Mouse (Mus musculus): ENCODE measurements around the gene Ffar4. TPM values are rescaled to one million over a fixed set of nuclear protein-coding genes. Genes with fewer than 3 reads are reported as not detected.

Ffar4 gene
- not detected in 2 replicates for polyA plus RNA-seq (2015; fragmentation: Nextera tagmentation; extraction: Ambion mirVana)

DNA sequence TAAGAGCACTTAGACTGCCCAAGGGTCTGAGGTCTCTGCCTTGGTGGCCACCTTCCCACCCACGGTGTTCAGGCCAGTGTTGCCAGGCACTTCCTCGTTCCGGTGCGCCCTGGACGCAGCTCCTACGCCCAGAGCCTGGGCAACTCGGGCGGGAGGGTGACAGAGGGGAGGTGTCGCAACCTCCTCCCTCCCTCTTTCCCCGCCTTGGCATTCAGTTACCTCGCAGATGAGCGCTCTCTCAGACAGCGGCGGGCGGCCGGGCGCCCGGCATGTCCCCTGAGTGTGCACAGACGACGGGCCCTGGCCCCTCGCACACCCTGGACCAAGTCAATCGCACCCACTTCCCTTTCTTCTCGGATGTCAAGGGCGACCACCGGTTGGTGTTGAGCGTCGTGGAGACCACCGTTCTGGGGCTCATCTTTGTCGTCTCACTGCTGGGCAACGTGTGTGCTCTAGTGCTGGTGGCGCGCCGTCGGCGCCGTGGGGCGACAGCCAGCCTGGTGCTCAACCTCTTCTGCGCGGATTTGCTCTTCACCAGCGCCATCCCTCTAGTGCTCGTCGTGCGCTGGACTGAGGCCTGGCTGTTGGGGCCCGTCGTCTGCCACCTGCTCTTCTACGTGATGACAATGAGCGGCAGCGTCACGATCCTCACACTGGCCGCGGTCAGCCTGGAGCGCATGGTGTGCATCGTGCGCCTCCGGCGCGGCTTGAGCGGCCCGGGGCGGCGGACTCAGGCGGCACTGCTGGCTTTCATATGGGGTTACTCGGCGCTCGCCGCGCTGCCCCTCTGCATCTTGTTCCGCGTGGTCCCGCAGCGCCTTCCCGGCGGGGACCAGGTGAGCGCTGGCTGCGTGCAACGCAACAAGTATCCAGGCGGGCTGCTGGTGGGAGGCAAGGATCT is at the start of gene Ffar4:
Ffar4 (plus strand) TSS at position 214 of the 901 bp plus-strand sequence.
- H3K9ac ChIP-seq: no peak within 1 kb of the TSS; the same call in 1 of the 2 replicates
- no peaks in the 10 kb centered on the region for H3K36me3 ChIP-seq (ENCODE audit: poor library complexity, severe bottlenecking)
- ATAC-seq: peak; percentile 45; the same call in 1 of the 2 replicates
- peak within 1 kb of the TSS; percentile 55 for H3K4me2 ChIP-seq
- WGBS: under 1% methylated on average over 77 of the region's 77 CpGs
- peak within 1 kb of the TSS; percentile 33 for H3K4me3 ChIP-seq
- H3K27ac ChIP-seq: no peak within 1 kb of the TSS
- no peaks in the 10 kb centered on the region for H3K9me3 ChIP-seq (replicated peaks)
- H3K4me1 ChIP-seq: peaks cover 8% of the 10 kb centered on the region; the same call in 1 of the 2 replicates
- H3K27me3 ChIP-seq: peaks cover 49% of the 10 kb centered on the region

DNA sequence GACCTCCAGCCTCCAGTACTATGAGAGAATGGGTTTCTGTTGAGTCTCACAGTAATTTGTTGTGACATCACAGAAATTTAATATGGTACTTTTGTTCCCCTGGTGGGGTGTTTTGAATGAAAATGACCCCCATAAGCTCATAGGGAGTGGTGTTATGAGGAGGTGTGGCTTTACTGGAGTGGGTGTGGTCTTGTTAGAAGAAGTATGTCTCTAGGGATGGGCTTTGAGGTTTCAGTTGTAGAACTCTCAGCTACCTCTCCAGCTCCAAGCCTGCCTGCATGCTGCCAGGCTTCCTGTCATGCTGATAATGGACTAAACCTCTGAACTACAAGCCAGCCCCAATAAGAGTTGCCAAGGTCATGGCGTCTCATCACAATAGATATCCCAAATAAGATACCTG is 47.2 kb upstream of the Ffar4 start:
- Histone ChIP-seq H3K36me3 (ENCODE audit: poor library complexity, severe bottlenecking) (no peaks in the 10 kb centered on the region), H3K27ac (no peak overlapping the region), H3K4me3 (no peak overlapping the region), H3K4me1 (peaks cover 7% of the 10 kb centered on the region), H3K9ac (no peak overlapping the region), H3K27me3 (no peaks in the 10 kb centered on the region), H3K9me3 (replicated peaks) (no peaks in the 10 kb centered on the region), H3K4me2 (no peak overlapping the region)
- no peak for ATAC-seq
- WGBS: 97% methylated on average over 1 of the region's 1 CpGs

DNA sequence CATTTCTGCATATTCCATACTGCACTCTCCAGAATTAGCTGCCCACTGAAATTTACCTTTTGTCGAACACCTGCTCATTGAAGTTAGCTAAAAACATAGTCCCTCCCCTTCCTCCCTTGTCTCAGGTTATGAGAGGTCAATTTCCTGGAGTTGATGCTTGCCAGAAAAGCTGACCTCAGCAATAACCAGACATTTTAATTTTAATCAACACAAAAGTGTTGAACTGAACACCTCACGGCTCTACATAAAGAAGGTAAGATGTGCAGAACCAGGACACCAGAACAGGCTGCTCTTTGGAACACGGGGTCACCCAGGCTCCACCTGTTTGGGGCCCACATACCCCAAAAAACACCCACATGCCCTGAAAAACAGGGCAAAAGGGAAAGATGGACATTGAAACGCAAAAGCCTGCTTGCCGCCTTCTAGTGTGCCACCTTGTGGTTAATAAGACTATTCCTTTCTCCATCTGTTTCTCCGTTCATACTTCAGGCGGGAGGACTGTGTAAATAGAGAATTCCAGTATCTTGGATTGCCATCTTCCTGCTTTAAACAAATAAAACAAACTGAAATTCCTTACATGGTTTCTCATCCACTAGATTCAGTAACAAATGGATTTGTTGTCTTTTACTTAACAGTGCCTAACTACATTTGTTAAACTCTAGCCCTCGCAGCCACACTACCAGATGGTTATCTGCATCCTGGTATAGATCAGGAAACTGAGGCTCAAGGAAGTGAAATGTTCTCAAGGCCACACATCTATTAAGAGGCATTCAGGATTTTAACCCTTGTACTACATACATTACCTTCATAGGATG is 43.4 kb upstream of the Ffar4 start:
- H3K4me1 ChIP-seq: peaks cover 27% of the 10 kb centered on the region
- H3K4me2 ChIP-seq: peak overlapping the region; percentile 77
- peak overlapping the region; percentile 73 for H3K4me3 ChIP-seq
- H3K27me3 ChIP-seq: no peaks in the 10 kb centered on the region
- no peak for ATAC-seq
- H3K27ac ChIP-seq: no peak overlapping the region
- WGBS: 31% methylated on average over 8 of the region's 8 CpGs
- H3K9me3 ChIP-seq (replicated peaks): no peaks in the 10 kb centered on the region
- H3K36me3 ChIP-seq (ENCODE audit: poor library complexity, severe bottlenecking): peaks cover 9% of the 10 kb centered on the region; the same call in 1 of the 2 replicates
- peak overlapping the region; percentile 41; the same call in 1 of the 2 replicates for H3K9ac ChIP-seq

DNA sequence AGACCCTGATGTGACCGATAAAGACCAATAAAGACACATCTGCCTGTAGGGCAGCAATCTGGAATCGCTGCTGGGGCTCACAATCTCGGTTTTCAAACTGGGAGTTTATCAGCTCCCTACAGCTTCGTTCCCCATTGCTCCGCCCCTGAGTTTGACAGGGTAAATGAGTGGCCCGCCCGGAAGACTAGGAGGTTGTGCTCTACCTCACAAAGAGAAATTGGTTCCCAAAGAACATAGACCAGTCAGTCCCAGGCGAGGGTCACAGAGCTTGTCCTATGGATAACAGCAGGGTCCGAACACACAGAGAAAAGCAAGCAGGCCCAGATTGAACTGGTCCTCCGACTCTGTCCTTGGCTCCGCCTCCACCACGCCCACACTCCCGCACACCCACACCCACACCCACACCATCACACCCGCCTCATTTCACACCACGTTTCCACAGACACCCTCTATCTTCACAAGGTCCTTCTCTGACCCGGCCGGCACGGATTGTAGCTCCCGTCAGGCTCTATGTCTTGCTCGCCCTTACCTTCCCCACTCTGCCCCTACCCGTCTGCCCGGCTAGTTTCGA is 42.6 kb upstream of the Ffar4 start:
- Histone ChIP-seq H3K4me1 (peaks cover 27% of the 10 kb centered on the region), H3K9ac (peak overlapping the region; percentile 41), H3K27ac (no peak overlapping the region), H3K27me3 (no peaks in the 10 kb centered on the region), H3K4me3 (peak overlapping the region; percentile 73), H3K9me3 (replicated peaks) (no peaks in the 10 kb centered on the region), H3K36me3 (ENCODE audit: poor library complexity, severe bottlenecking) (peaks cover 12% of the 10 kb centered on the region; the same call in 1 of the 2 replicates), H3K4me2 (peak overlapping the region; percentile 77)
- ATAC-seq: peak; percentile 93
- WGBS: under 1% methylated on average over 23 of the region's 23 CpGs

DNA sequence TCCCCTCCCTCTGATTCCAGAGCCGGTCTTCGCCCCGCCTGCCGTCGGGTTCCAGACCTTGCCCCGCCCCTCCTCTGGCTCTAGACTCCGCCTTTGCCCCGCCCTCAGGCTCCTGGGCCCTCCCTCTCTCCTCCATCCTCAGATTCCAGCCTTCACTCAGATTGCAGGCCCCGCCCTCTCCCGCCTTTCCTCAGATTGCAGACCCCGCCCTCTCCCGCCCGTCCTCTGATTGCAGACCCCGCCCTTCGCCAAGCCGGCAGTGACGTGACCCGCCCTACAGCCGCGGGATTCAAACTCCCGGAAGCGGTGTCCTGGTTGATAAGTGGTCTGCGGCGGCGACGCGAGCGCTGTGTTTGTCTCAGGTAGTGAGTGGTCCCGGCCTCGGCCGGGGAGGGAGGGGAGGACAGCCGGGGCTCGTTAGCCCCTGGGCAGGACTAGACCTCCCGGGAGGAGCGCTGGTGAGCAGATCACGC is 42.1 kb upstream of the Ffar4 start, which contains the start of gene Cep55:
Cep55 (plus strand) TSS at position 292 of the 473 bp plus-strand sequence.
- Histone ChIP-seq H3K4me3 (peak within 1 kb of the TSS; percentile 73), H3K36me3 (ENCODE audit: poor library complexity, severe bottlenecking) (peaks cover 16% of the 10 kb centered on the region), H3K9ac (peak within 1 kb of the TSS; percentile 79), H3K4me2 (peak within 1 kb of the TSS; percentile 77), H3K27me3 (no peaks in the 10 kb centered on the region), H3K4me1 (peaks cover 27% of the 10 kb centered on the region), H3K9me3 (replicated peaks) (no peaks in the 10 kb centered on the region), H3K27ac (peak within 1 kb of the TSS; percentile 35)
- ATAC-seq: peak; percentile 94
- 0% methylated on average over 36 of the region's 36 CpGs for WGBS

DNA sequence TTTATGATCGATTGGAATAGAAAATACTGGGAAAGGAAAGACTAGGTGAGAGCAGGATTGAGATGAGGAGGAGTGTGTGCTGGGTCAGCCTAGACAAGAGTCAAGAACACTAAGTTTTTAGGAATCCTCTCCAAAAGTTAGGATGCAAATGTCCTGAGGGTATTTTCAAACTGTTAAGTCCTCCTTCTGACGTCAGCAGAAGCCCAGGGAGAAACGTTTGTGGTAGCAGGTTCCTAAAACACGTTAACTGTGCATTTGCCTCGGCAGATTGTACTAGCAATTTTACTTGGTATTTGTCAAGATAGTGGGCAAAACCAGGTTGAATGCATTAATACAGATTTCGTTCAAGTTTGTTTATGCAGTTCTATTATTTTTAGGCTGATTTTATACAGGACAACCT is 41.1 kb upstream of the Ffar4 start:
- Histone ChIP-seq H3K36me3 (ENCODE audit: poor library complexity, severe bottlenecking) (peaks cover 26% of the 10 kb centered on the region), H3K4me3 (peak overlapping the region; percentile 73), H3K27me3 (no peaks in the 10 kb centered on the region), H3K9ac (peak overlapping the region; percentile 79), H3K4me1 (peaks cover 27% of the 10 kb centered on the region), H3K27ac (no peak overlapping the region), H3K4me2 (peak overlapping the region; percentile 77), H3K9me3 (replicated peaks) (no peaks in the 10 kb centered on the region)
- WGBS: 20% methylated on average over 6 of the region's 6 CpGs
- ATAC-seq: no peak

DNA sequence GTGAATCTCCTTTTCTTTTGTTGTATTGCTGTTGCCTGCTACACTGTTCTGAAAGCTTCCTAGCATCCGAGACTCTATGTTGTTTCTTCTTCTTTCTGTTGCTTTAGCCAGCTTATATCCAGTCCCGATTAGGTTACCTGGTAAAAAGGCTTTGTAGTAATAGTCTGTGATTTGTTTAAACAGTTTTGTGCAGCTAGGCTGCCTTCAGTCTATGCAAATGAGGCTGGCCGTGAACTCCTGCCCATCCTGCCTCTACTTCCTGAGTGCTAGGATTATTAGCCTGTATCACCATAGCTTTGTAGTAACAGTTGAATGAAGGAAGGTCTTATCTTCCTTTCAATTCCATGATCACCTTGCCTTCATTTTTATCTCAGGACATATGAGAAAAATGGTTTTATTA is 40.6 kb upstream of the Ffar4 start:
- no peak overlapping the region for H3K27ac ChIP-seq
- no peak for ATAC-seq
- H3K9me3 ChIP-seq (replicated peaks): no peaks in the 10 kb centered on the region
- H3K4me2 ChIP-seq: peak overlapping the region; percentile 77
- WGBS: 43% methylated on average over 3 of the region's 3 CpGs
- H3K36me3 ChIP-seq (ENCODE audit: poor library complexity, severe bottlenecking): peaks cover 31% of the 10 kb centered on the region
- peak overlapping the region; percentile 53; the same call in 1 of the 2 replicates for H3K9ac ChIP-seq
- H3K27me3 ChIP-seq: no peaks in the 10 kb centered on the region
- peak overlapping the region; percentile 73 for H3K4me3 ChIP-seq
- H3K4me1 ChIP-seq: peaks cover 27% of the 10 kb centered on the region

DNA sequence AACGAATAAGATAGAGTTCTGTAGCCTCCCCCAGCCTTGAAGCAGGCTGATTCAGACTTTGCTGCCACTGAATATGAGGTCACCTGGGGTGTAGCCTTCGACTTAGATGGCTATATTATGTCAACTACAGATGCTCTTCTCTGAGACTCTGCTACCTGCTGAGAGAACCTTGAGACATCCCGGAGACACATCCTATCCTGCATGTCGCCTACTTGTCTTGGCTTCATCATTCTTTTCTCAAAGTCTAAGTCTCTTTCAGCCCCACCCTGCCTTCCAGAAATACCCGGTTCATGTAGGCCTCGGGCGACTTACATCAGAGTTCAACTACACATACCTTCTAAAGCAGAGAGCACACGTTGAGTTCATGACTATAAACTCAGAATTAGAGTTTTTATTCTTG is 39.9 kb upstream of the Ffar4 start:
- 93% methylated on average over 8 of the region's 8 CpGs for WGBS
- Histone ChIP-seq H3K27me3 (no peaks in the 10 kb centered on the region), H3K4me2 (peak overlapping the region; percentile 77; the same call in 1 of the 2 replicates), H3K36me3 (ENCODE audit: poor library complexity, severe bottlenecking) (peaks cover 35% of the 10 kb centered on the region), H3K4me3 (no peak overlapping the region), H3K27ac (no peak overlapping the region), H3K9ac (no peak overlapping the region), H3K9me3 (replicated peaks) (no peaks in the 10 kb centered on the region), H3K4me1 (peaks cover 27% of the 10 kb centered on the region)
- ATAC-seq: no peak

DNA sequence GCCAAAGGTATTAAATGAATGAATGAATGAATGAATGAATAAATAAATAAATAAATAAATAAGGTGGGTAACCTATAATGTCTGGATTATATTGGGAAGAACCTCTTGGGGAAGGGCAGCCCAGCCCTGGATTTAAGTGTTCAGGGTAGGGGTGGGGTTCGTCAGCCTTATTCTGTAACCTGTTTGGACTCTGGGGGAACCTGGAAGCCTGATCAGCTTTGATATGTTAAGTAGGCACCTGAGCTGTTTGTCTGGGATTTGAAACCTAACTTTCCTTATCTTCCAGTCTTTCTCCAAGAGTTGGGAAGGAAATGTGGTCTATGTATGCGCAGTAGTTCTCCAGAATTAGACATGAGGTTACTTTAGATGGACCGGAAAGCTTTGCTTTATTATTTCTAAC is 33.7 kb upstream of the Ffar4 start:
- Histone ChIP-seq H3K27ac (no peak overlapping the region), H3K9ac (no peak overlapping the region), H3K4me2 (no peak overlapping the region), H3K9me3 (replicated peaks) (no peaks in the 10 kb centered on the region), H3K36me3 (ENCODE audit: poor library complexity, severe bottlenecking) (peaks cover 48% of the 10 kb centered on the region), H3K4me1 (no peaks in the 10 kb centered on the region), H3K27me3 (no peaks in the 10 kb centered on the region), H3K4me3 (no peak overlapping the region)
- no peak for ATAC-seq
- 90% methylated on average over 3 of the region's 3 CpGs for WGBS

DNA sequence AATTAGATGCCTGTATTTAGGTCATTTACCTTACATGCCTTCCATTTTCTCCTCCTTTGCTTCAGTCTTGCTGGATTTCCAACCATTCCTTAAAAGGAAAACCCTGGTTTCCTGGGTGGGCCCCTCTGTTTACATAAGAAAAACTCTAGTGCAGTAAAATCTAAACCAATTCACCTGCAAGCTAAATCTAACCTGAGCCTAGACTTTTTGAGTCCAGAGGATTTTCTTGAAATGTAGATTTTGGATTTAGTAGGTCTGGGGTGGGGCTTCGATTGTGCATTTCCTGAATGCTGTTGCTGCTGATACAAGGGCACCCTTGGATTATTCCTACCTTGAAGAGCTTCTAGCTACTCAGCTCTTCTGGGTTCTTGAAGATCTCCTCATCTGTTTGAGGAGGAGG is 32.8 kb upstream of the Ffar4 start:
- Histone ChIP-seq H3K4me1 (no peaks in the 10 kb centered on the region), H3K27me3 (no peaks in the 10 kb centered on the region), H3K9me3 (replicated peaks) (no peaks in the 10 kb centered on the region), H3K4me2 (no peak overlapping the region), H3K4me3 (no peak overlapping the region), H3K36me3 (ENCODE audit: poor library complexity, severe bottlenecking) (peaks cover 50% of the 10 kb centered on the region), H3K27ac (no peak overlapping the region), H3K9ac (no peak overlapping the region)
- ATAC-seq: no peak
- WGBS: 100% methylated on average over 1 of the region's 1 CpGs

DNA sequence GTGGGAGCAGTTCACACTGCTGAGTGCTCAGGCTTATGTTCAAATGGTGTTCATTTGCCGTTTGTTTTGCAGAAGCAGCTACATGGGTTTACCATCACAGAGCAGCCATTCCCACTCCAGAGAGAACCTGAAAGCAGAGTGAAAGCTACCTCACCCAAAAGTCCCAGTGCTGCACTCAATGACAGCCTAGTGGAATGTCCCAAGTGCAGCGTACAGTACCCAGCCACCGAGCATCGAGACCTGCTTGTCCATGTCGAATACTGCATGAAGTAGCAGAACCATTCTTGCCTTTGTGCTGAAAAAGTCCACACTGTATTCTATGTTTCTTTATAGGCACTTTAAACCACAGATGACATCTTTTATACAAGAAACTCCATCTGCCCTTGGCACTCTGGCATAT is 23.6 kb upstream of the Ffar4 start:
- H3K4me3 ChIP-seq: no peak overlapping the region
- H3K4me2 ChIP-seq: no peak overlapping the region
- no peak for ATAC-seq
- H3K4me1 ChIP-seq: no peaks in the 10 kb centered on the region
- H3K9me3 ChIP-seq (replicated peaks): no peaks in the 10 kb centered on the region
- no peak overlapping the region for H3K9ac ChIP-seq
- H3K27me3 ChIP-seq: no peaks in the 10 kb centered on the region
- H3K36me3 ChIP-seq (ENCODE audit: poor library complexity, severe bottlenecking): peaks cover 44% of the 10 kb centered on the region
- 94% methylated on average over 5 of the region's 5 CpGs for WGBS
- H3K27ac ChIP-seq: no peak overlapping the region

Measured in forebrain, embryonic 13.5 days (tissue).